Mouse (Mus musculus) small intestine, adult 2 months (tissue): ENCODE data around the gene Ubox5. TPM values are rescaled to one million over a fixed set of nuclear protein-coding genes. Genes with fewer than 3 reads are reported as not detected.

ENCODE experiments used
- H3K27ac ChIP-seq: fragments of 200-500 bp; 2 replicates; pipeline ENCODE4 v1.5.1; 2012; ENCODE audit warnings: low read depth, low read length, control low read depth, inconsistent platforms; ENCODE audit not compliant: insufficient read depth
- H3K27me3 ChIP-seq: fragments of 200-500 bp; 2 replicates; pipeline ENCODE4 v1.6.1; 2012; ENCODE audit warnings: mild to moderate bottlenecking, moderate library complexity, low read length, inconsistent platforms; ENCODE audit not compliant: control insufficient read depth, insufficient read depth
- H3K36me3 ChIP-seq: fragments of 200-500 bp; 2 replicates; pipeline ENCODE4 v1.6.1; 2012; ENCODE audit warnings: mild to moderate bottlenecking, low read length, control low read depth, inconsistent platforms; ENCODE audit not compliant: control insufficient read depth, insufficient read depth
- H3K4me1 ChIP-seq: fragments of 200-500 bp; 2 replicates; pipeline ENCODE4 v1.6.1; 2012; ENCODE audit warnings: low read length, inconsistent platforms, mixed read lengths; ENCODE audit not compliant: control insufficient read depth, insufficient read depth, insufficient read length
- H3K4me3 ChIP-seq: fragments of 200-500 bp; 2 replicates; pipeline ENCODE4 v1.5.1; 2012; ENCODE audit warnings: low read depth, mild to moderate bottlenecking, control low read depth, inconsistent platforms, low read length, moderate library complexity
- CTCF ChIP-seq: fragments of 200-500 bp; IDR thresholded peaks from 2 replicates; pipeline ENCODE4 v1.5.1; 2012; ENCODE audit warnings: low read depth, mild to moderate bottlenecking, control low read depth, inconsistent platforms, low read length, moderate library complexity, mixed read lengths; ENCODE audit not compliant: insufficient replicate concordance, insufficient read length; ENCODE audit errors: extremely low read depth
- POLR2A ChIP-seq: fragments of 200-500 bp; IDR thresholded peaks from 2 replicates; pipeline ENCODE4 v1.6.1; 2012; ENCODE audit warnings: low read depth, mild to moderate bottlenecking, control low read depth, inconsistent platforms, low read length, moderate library complexity
- WGBS: fragments of 180-500 bp; shearing (Covaris S2); methylation state at CpG from one replicate; pipeline ENCODE4 v1.1.7; 2018; 5-methylcytosine and 5-hydroxymethylcytosine counted together
- polyA plus RNA-seq: library from polyadenylated mRNA; depleted of rRNA; stranded (reverse); fragments of >200 nt; gene quantifications from 2 replicates; pipeline ENCODE4 v1.2.3, GENCODE M21; 2012

Ubox5 gene
- polyA plus RNA-seq, 1 experiment, result 3.4 TPM

- Histone ChIP-seq H3K4me1 (no peaks in the 10 kb centered on the region), H3K36me3 (peaks cover 7% of the 10 kb centered on the region; the same call in 1 of the 2 replicates), H3K27me3 (no peaks in the 10 kb centered on the region), H3K4me3 (no peak overlapping the region), H3K27ac (no peak overlapping the region)
- TF ChIP-seq POLR2A (no peak), CTCF (no peak)
- WGBS, result 65% methylated on average over 2 of the region's 2 CpGs
Measured at GRCm38 (mm10) chr2:130588373-130588772, 41.5 kb downstream of the Ubox5 start.

- WGBS, result 85% methylated on average over 6 of the region's 6 CpGs
- H3K27me3 ChIP-seq, result peaks cover 7% of the 10 kb centered on the region
- H3K4me1 ChIP-seq, result no peaks in the 10 kb centered on the region; the same call in 1 of the 2 replicates
- no peak overlapping the region for H3K27ac ChIP-seq
- H3K36me3 ChIP-seq, result no peaks in the 10 kb centered on the region; the same call in 1 of the 2 replicates
- TF ChIP-seq CTCF (no peak), POLR2A (no peak)
- H3K4me3 ChIP-seq, result no peak overlapping the region
Measured at GRCm38 (mm10) chr2:130586016-130586415, 43.8 kb downstream of the Ubox5 start.

- Histone ChIP-seq H3K4me1 (no peaks in the 10 kb centered on the region; the same call in 1 of the 2 replicates), H3K27me3 (peaks cover 25% of the 10 kb centered on the region), H3K27ac (no peak overlapping the region), H3K4me3 (no peak overlapping the region), H3K36me3 (no peaks in the 10 kb centered on the region)
- TF ChIP-seq CTCF, result no peak
- no peak for TF ChIP-seq POLR2A
- WGBS, result 80% methylated on average over 10 of the region's 10 CpGs
Measured at GRCm38 (mm10) chr2:130583902-130584560, 45.8 kb downstream of the Ubox5 start.

GRCm38 (mm10) chr2:130582552-130582951 is 47.3 kb downstream of the Ubox5 start, which contains the start of gene Avp:
TSS of gene Avp (minus strand) at chr2:130582554.
- Histone ChIP-seq H3K4me1 (peaks cover 1% of the 10 kb centered on the region; the same call in 1 of the 2 replicates), H3K27me3 (peaks cover 31% of the 10 kb centered on the region), H3K36me3 (no peaks in the 10 kb centered on the region), H3K4me3 (no peak within 1 kb of the TSS), H3K27ac (no peak within 1 kb of the TSS)
- 42% methylated on average over 10 of the region's 10 CpGs for WGBS
- TF ChIP-seq POLR2A (no peak), CTCF (no peak)

- Histone ChIP-seq H3K4me1 (peaks cover 3% of the 10 kb centered on the region), H3K27me3 (peaks cover 45% of the 10 kb centered on the region), H3K36me3 (no peaks in the 10 kb centered on the region), H3K4me3 (no peak overlapping the region), H3K27ac (no peak overlapping the region)
- TF ChIP-seq POLR2A (no peak), CTCF (no peak)
- WGBS, result 8% methylated on average over 16 of the region's 16 CpGs
Measured at GRCm38 (mm10) chr2:130581201-130581600, 48.6 kb downstream of the Ubox5 start.

GRCm38 (mm10) chr2:130579791-130580190 is 50.0 kb downstream of the Ubox5 start:
- WGBS, result 10% methylated on average over 8 of the region's 8 CpGs
- H3K4me1 ChIP-seq, result peaks cover 3% of the 10 kb centered on the region
- H3K27me3 ChIP-seq, result peaks cover 49% of the 10 kb centered on the region
- no peak overlapping the region for H3K27ac ChIP-seq
- TF ChIP-seq POLR2A (no peak), CTCF (no peak)
- no peak overlapping the region for H3K4me3 ChIP-seq
- no peaks in the 10 kb centered on the region for H3K36me3 ChIP-seq

GRCm38 (mm10) chr2:130578148-130578547 is 51.7 kb downstream of the Ubox5 start:
- H3K27ac ChIP-seq, result no peak overlapping the region
- TF ChIP-seq POLR2A (no peak), CTCF (peak; percentile 40; the same call in 1 of the 2 replicates)
- H3K4me1 ChIP-seq, result peaks cover 3% of the 10 kb centered on the region
- H3K4me3 ChIP-seq, result no peak overlapping the region
- H3K27me3 ChIP-seq, result peaks cover 49% of the 10 kb centered on the region
- 15% methylated on average over 11 of the region's 11 CpGs for WGBS
- H3K36me3 ChIP-seq, result no peaks in the 10 kb centered on the region
